Mouse (Mus musculus) stomach, embryonic 16.5 days (tissue): Measurements from ENCODE around the gene Rab40b. TPM values are rescaled to one million over a fixed set of nuclear protein-coding genes. Genes with fewer than 3 reads are reported as not detected.
A peak's percentile ranks its signal among the peaks of the same experiment; 100 is the strongest.

Experiments
- ATAC-seq: fragments of 200-750 bp; cut with Nextera tagmentation; 2 replicates; pipeline ENCODE4 v1.8.0; 2017; ENCODE audit warnings: moderate number of reproducible peaks, moderate TSS enrichment; ENCODE audit not compliant: insufficient read depth, low FRiP score
- H3K27ac ChIP-seq: fragments of 300-500 bp; sonication (generic); 2 replicates; pipeline ENCODE4 v1.5.1; 2014; ENCODE audit warnings: low read length
- H3K27me3 ChIP-seq: fragments of 300-500 bp; sonication (generic); 2 replicates; pipeline ENCODE4 v1.6.1; 2014; ENCODE audit warnings: low read length, control low read depth, mixed read lengths; ENCODE audit not compliant: control insufficient read depth, insufficient read depth
- H3K36me3 ChIP-seq: fragments of 300-500 bp; sonication (generic); 2 replicates; pipeline ENCODE4 v1.6.1; 2014; ENCODE audit warnings: low read length; ENCODE audit not compliant: control insufficient read depth, insufficient read depth
- H3K4me1 ChIP-seq: fragments of 300-500 bp; sonication (generic); 2 replicates; pipeline ENCODE4 v1.6.1; 2014; ENCODE audit warnings: low read length, control low read depth, mixed read lengths; ENCODE audit not compliant: control insufficient read depth, insufficient read depth
- H3K4me2 ChIP-seq: fragments of 300-500 bp; sonication (generic); 2 replicates; pipeline ENCODE4 v1.6.1; 2014; ENCODE audit warnings: low read depth, low read length, mixed read lengths
- H3K4me3 ChIP-seq: fragments of 300-500 bp; sonication (generic); replicated peaks from 2 replicates; pipeline ENCODE4 v1.5.1; 2014; ENCODE audit warnings: mild to moderate bottlenecking, low read length
- H3K9ac ChIP-seq: fragments of 300-500 bp; sonication (generic); 2 replicates; pipeline ENCODE4 v1.6.1; 2014; ENCODE audit warnings: low read length
- H3K9me3 ChIP-seq: fragments of 300-500 bp; sonication (generic); replicated peaks from 2 replicates; pipeline ENCODE4 v1.6.1; 2016; ENCODE audit warnings: low read length, control low read depth; ENCODE audit not compliant: control insufficient read depth
- WGBS: fragments of 180-500 bp; shearing (Covaris S2); extraction: QIAGEN DNeasy Blood & Tissue Kit; methylation state at CpG from one replicate; pipeline ENCODE4 v1.1.7; 2014; 5-methylcytosine and 5-hydroxymethylcytosine counted together
- polyA plus RNA-seq: library from polyadenylated mRNA; unstranded; fragments of >200 nt; fragmentation: Nextera tagmentation; extraction: Ambion mirVana; gene quantifications from 2 replicates; pipeline ENCODE4 v1.2.1, GENCODE M21; 2015

The Rab40b gene
- polyA plus RNA-seq, 1 experiment from 2014 or later = 14.2 TPM

- Histone ChIP-seq H3K4me1 (peaks cover 11% of the 10 kb centered on the region), H3K4me3 (no peak overlapping the region), H3K27ac (no peak overlapping the region), H3K4me2 (no peak overlapping the region), H3K27me3 (no peaks in the 10 kb centered on the region), H3K9ac (no peak overlapping the region), H3K36me3 (no peaks in the 10 kb centered on the region), H3K9me3 (no peaks in the 10 kb centered on the region)
- WGBS = 77% methylated on average over 5 of the region's 5 CpGs
- ATAC-seq = no peak
These were observed 29.9 kb upstream of the Rab40b start for GRCm38 (mm10) chr11:121417971-121418370.

DNA sequence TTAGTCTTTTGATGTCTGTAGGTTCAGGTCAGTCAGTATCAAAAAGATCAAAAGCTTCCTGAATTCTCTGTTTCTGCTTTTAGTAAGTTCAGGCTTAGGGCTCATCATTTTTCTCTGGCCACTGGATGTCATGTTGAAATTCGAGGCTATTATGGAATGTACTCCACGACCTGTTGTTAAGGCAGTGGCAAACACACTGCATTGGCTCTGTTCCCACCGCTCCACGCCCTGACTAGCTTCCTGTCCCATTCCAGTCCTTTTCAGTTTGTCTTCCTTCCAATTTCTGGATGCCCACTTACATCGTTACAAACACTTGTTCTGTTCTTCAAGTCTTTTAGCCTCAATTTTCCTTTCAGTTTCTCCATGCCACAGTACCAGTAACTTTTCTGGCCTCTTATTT is 27.3 kb upstream of the Rab40b start:
- no peaks in the 10 kb centered on the region for H3K36me3 ChIP-seq
- WGBS = 47% methylated on average over 5 of the region's 5 CpGs
- H3K4me3 ChIP-seq = no peak overlapping the region
- H3K4me2 ChIP-seq = no peak overlapping the region
- H3K9ac ChIP-seq = no peak overlapping the region
- H3K4me1 ChIP-seq = no peaks in the 10 kb centered on the region
- H3K9me3 ChIP-seq = no peaks in the 10 kb centered on the region
- H3K27ac ChIP-seq = no peak overlapping the region
- H3K27me3 ChIP-seq = no peaks in the 10 kb centered on the region
- no peak for ATAC-seq

GRCm38 (mm10) chr11:121414762-121415161 is 26.7 kb upstream of the Rab40b start:
- no peak for ATAC-seq
- 79% methylated on average over 5 of the region's 5 CpGs for WGBS
- Histone ChIP-seq H3K4me1 (no peaks in the 10 kb centered on the region), H3K36me3 (no peaks in the 10 kb centered on the region), H3K9me3 (no peaks in the 10 kb centered on the region), H3K9ac (no peak overlapping the region), H3K27ac (no peak overlapping the region), H3K27me3 (no peaks in the 10 kb centered on the region), H3K4me3 (no peak overlapping the region), H3K4me2 (no peak overlapping the region)

DNA sequence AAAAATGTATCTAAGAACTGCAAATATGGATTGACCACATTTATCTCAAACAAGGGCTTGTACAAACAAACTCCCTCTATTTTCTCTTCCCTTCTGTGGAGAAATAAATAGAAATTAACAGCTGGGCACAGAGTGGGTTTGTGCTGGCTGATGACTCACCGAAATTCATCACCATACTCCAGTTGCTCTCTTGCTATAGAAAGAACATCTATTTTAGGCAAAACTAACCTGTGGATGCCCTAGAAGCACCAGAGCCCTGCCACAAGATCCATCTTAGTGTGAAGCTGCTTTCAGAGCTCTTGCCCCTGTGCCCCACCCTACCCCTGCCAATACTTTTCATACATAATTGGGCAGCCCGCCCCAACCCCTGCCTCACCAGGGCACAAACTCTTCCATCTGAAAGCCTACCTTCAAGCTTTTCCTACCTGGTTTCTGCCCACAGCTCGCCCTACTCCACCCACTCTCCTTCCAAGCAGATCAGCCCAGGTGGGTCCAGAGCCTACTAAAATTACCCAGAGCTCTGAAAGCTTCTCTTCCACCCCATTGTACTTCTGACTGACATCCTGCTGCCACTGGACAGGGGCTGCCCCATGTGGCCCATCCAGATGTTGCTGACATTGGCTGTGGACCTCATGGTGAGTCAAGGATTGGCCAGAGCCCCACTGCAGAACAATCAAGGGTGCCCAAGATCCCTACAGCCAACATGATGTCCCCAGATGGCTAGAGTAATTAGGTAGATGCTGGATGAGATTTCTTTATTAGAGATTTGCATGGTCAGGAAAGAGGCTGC is 19.5 kb upstream of the Rab40b start:
- Histone ChIP-seq H3K9ac (no peak overlapping the region), H3K4me1 (0 out of 2 replicates have a peak, but pooled peaks cover 3% of the 10 kb centered on the region), H3K4me2 (no peak overlapping the region), H3K27me3 (no peaks in the 10 kb centered on the region), H3K9me3 (no peaks in the 10 kb centered on the region), H3K36me3 (no peaks in the 10 kb centered on the region), H3K4me3 (no peak overlapping the region), H3K27ac (no peak overlapping the region)
- 55% methylated on average over 3 of the region's 3 CpGs for WGBS
- no peak for ATAC-seq

DNA sequence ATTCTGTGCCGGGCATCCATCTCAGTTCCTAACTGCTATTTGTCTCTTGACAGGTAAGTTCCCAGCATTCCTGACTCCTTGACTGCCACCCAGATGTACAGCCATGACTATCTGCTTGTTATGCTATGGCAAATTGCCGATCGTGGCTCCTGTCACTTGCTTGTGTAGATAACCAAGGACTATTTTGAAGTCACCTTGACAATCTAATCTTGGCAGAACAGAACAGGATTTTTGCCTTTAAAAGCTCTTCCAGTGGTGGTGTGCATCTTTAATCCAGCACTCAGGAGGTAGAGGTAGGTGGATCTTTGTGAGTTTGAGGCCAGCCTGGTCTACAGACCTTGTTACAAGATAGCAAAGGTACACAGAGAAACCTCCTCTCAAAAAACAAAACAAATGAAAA is 4.4 kb upstream of the Rab40b start:
- no peaks in the 10 kb centered on the region for H3K36me3 ChIP-seq
- no peaks in the 10 kb centered on the region for H3K9me3 ChIP-seq
- 91% methylated on average over 3 of the region's 3 CpGs for WGBS
- ATAC-seq = no peak
- no peak overlapping the region for H3K4me3 ChIP-seq
- H3K27me3 ChIP-seq = no peaks in the 10 kb centered on the region
- no peak overlapping the region for H3K4me2 ChIP-seq
- H3K4me1 ChIP-seq = no peaks in the 10 kb centered on the region
- H3K27ac ChIP-seq = no peak overlapping the region
- H3K9ac ChIP-seq = no peak overlapping the region

DNA sequence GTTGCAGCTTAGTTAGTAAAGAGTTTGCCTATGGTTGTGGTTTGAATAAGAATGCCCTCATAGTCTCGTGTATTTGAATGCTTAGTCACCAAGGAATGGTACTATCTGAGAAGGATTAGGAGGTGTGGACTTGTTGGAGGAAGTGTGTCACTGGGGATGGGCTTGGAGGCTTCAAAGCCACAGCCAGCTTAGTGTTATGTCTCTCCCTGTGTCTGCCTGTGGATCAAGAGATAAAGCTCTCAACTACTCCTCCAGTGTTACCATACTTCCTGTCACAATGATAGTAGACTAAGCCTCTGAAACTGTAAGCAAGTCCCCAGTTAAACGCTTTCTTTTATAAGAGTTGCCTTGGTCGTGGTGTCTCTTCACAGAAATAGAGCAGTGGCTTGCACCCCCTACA is 2.7 kb upstream of the Rab40b start:
- WGBS = 65% methylated on average over 3 of the region's 3 CpGs
- no peak overlapping the region for H3K4me3 ChIP-seq
- ATAC-seq = no peak

GRCm38 (mm10) chr11:121388554-121388945 is 499 bp upstream of the Rab40b start:
- Histone ChIP-seq H3K27me3 (no peaks in the 10 kb centered on the region), H3K36me3 (no peaks in the 10 kb centered on the region), H3K9ac (0 out of 2 replicates have a peak overlapping the region, but pooled peaks have one; percentile 23), H3K4me1 (no peaks in the 10 kb centered on the region), H3K27ac (no peak overlapping the region), H3K4me2 (peak overlapping the region; percentile 89), H3K4me3 (peak overlapping the region; percentile 78), H3K9me3 (no peaks in the 10 kb centered on the region)
- no peak; the same call in 1 of the 2 replicates for ATAC-seq
- WGBS = 8% methylated on average over 6 of the region's 6 CpGs

More for the DNA sequence above, 2.7 kb upstream of the Rab40b start:
- no peaks in the 10 kb centered on the region for H3K27me3 ChIP-seq
- H3K4me1 ChIP-seq = no peaks in the 10 kb centered on the region
- no peaks in the 10 kb centered on the region for H3K9me3 ChIP-seq
- H3K4me2 ChIP-seq = no peak overlapping the region
- no peak overlapping the region for H3K27ac ChIP-seq
- H3K9ac ChIP-seq = no peak overlapping the region
- H3K36me3 ChIP-seq = no peaks in the 10 kb centered on the region

DNA sequence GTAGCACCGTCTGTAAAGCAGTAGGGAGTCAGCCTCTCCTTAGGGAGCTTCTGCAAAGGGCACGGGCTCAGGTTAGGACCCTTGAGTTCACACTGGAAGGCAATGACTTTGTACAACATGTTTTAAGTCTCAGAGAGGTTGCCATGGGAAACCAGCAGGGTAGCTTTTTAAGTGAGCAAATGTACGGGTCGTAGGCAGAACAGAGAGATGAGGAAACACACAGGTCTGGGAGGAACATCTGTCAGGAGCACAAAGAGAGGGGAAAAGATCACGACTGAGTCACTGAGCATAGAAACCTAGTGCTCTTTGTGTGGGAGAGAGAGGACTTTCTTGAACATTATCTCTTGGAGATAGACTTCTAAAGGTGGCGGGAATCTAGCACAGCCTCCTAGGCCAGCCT is 7.8 kb downstream of the Rab40b start:
- 62% methylated on average over 6 of the region's 6 CpGs for WGBS
- no peak for ATAC-seq
- no peaks in the 10 kb centered on the region for H3K9me3 ChIP-seq
- H3K9ac ChIP-seq = no peak overlapping the region
- H3K4me3 ChIP-seq = no peak overlapping the region
- H3K27me3 ChIP-seq = no peaks in the 10 kb centered on the region
- H3K27ac ChIP-seq = no peak overlapping the region
- no peaks in the 10 kb centered on the region for H3K4me1 ChIP-seq
- no peaks in the 10 kb centered on the region for H3K36me3 ChIP-seq
- no peak overlapping the region for H3K4me2 ChIP-seq

- H3K9me3 ChIP-seq = no peaks in the 10 kb centered on the region
- no peak for ATAC-seq
These were observed 9.4 kb downstream of the Rab40b start for GRCm38 (mm10) chr11:121378644-121379043.

More at GRCm38 (mm10) chr11:121378644-121379043, 9.4 kb downstream of the Rab40b start:
- no peaks in the 10 kb centered on the region for H3K36me3 ChIP-seq
- H3K4me2 ChIP-seq = no peak overlapping the region
- H3K27me3 ChIP-seq = no peaks in the 10 kb centered on the region
- no peak overlapping the region for H3K4me3 ChIP-seq
- no peak overlapping the region for H3K27ac ChIP-seq
- no peak overlapping the region for H3K9ac ChIP-seq
- H3K4me1 ChIP-seq = no peaks in the 10 kb centered on the region
